Mouse (Mus musculus): ENCODE results near the gene Cenps. TPM values are rescaled to one million over a fixed set of nuclear protein-coding genes. Genes with fewer than 3 reads are reported as not detected.
"Not testable (repeated sequence)": the region's sequence is repeated elsewhere in the genome, so short reads cannot be mapped to it uniquely, and the experiment has no call there.

Gene Cenps
- total RNA-seq, 1 experiment from 2014 or later, result 10.6 TPM

DNA sequence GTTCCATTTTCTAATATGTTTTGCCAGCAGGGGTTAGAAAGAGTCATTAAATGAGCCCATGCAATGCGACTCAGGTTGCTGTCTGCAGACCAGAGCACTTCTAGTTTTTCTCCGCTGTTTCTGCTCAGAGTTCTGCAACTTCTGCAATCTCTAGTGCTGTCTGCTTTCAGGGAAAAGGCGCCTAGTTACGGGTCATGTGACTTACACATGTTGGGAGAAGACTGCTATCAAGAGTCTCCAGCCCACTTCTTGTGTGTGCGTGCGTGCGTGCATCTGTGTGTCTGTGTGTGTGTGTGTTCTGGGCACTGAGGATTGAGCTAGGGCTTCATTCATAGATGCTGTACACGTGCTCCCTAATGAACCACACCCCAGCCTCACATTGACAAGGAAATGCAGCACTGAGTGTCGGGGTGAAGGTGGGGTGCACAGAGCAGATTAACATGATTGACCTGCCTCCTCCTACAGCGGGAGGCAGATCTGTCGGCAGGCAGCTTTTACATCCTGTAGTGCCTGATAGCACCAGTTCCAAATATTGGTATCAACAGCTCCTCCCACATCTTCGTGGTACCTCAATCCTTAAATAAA is 17.4 kb downstream of the Cenps start:
- DNase-seq, result not testable (repeated sequence)

- DNase-seq, result peak; percentile 95
Observed at GRCm38 (mm10) chr4:149103875-149104561, 33.4 kb downstream of the Cenps start, which contains the start of gene Dffa. Gene Dffa (plus strand): TSS chr4:149104146.

GRCm38 (mm10) chr4:149101456-149101855 is 36.0 kb downstream of the Cenps start:
- DNase-seq, result no peak

DNA sequence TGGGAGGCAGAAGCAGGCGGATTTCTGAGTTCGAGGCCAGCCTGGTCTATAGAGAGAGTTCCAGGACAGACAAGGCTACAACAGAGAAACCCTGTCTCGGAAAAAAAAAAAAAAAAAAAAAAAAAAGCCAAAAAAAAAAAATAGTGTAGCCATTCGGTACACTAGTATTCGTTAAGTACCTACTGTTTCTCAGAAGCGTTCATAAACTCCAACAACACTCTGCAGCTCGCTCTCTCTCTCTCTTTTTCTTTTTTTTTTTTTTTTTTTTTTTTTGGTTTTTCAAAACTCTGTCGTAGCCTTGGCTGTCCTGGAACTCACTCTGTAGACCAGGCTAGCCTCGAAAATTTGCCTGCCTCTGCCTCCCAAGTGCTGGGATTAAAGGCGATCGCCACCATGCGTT is 37.0 kb downstream of the Cenps start:
- DNase-seq, result not testable (repeated sequence)

DNA sequence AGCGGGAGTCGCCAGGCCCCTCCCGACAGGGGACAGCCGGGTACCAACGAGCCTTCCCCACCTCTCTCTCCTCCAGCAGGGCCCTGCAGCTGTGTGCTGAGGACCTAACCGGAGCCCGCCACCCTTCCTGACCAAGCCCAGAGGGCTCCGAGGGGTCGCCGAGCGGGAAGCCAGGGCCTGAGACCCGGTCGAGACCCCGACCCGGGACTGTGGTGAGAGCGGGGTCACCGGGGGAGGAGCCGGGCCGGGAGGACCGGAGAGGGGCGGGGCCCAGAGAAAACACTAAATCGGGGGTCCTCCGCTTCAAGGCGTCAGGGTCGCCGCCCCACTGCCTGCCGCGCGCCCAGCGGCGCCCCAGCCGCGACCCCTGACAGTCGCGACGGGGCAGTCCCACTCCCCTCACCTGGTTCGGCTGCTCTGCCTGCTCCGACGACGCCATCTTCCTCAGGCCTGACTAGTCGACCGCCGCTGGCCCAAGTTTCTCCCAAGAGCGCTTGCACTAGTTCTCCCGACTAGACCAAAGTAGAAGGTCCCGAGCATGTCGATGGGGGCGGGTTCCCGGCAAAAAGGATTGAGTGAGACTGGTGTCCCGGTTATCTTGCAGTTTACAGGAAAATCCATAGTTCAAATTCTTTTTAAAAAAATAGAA is 37.9 kb downstream of the Cenps start, which contains the start of gene Pex14:
TSS of gene Pex14 (minus strand) at position 508 of the 649 bp plus-strand sequence.
- peak; percentile 94 for DNase-seq

GRCm38 (mm10) chr4:149098571-149098970 is 38.9 kb downstream of the Cenps start:
- no peak for DNase-seq

DNA sequence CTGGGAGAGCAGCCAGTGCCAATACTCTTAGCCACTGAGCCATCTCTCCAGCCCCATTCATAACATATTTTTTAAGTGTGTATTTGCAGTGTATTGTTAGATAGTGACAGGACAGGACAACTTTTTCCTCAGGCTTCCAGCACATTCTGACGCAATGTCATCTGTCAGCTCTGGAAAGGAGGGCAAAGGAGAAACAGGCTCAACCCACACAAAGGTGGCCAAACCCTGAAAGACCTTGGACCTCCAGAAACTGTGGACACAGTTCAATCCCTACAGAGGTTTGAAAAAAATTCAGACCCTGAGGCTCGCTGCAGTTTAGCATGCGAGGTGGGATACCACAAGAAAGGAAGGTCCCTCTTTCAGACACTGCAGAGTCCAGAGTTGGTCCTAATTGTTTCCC is 39.5 kb downstream of the Cenps start:
- no peak for DNase-seq

GRCm38 (mm10) chr4:149091364-149091763 is 46.1 kb downstream of the Cenps start:
- no peak for DNase-seq

- DNase-seq, result peak; percentile 64
Observed at GRCm38 (mm10) chr4:149085381-149085780, 52.0 kb downstream of the Cenps start.

GRCm38 (mm10) chr4:149081528-149081927 is 55.9 kb downstream of the Cenps start:
- peak; percentile 93 for DNase-seq

DNA sequence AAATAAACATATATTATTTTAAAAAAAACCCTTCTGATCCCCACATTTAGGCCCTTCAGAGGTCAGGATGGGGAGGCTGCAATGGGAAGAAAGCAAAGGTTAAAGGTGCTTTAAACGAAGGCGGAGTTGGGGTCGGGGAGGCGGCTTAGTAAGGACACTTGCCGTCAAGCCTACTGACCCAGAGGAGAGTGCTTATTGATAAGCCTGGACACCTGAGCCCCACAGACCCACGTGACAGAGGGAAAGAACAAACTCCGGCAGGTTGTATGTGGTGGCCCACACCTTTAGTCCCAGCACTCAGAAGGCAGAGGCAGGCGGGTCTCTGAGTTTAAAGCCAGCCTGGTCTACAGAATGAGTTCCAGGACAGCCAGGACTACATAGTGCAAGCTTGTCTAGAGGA is 57.3 kb downstream of the Cenps start:
- DNase-seq, result no peak

GRCm38 (mm10) chr4:149079629-149080028 is 57.8 kb downstream of the Cenps start:
- no peak for DNase-seq

DNA sequence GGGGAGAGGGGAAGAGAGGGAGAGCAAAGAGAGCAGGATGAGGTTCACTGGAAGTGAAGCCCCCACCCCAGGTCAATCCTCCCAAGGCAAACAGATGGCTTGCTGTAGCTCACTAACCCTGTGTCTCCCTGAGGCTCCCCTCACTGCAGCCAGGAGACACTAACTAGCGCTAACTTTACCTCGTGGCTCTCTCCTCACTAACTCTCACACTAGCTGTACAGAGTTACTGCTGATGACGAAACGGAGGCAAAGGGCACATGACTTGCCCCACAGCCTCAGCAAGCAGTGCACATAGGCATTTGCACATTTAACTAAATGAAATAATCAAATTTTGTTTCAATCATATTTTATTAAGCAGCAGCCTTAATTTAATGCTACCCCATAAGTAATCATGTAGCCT is 59.2 kb downstream of the Cenps start:
- peak; percentile 27 for DNase-seq

Other genes starting within 250 kb of the Cenps start
- 61.7 and 64.1 TPM in 2 replicates for gene Pex14, start 37.8 kb downstream of the Cenps start, total RNA-seq (2021)
- 18.4 and 25.5 TPM in 2 replicates for gene Dffa, start 33.5 kb downstream of the Cenps start, total RNA-seq (2021)
- 1.3 and 2.2 TPM in 2 replicates for gene Cort, start 10.9 kb downstream of the Cenps start, total RNA-seq (2021)
- gene Pgd, start 29.1 kb upstream of the Cenps start, total RNA-seq (2021), result 191 and 194 TPM in 2 replicates
- 132 TPM in 2 replicates for gene Kif1b, start 170.1 kb upstream of the Cenps start, total RNA-seq (2021)

Measured in adrenal gland, postnatal 14 days (tissue).